Mouse (Mus musculus) thymus, adult 18-20 months (tissue): Measurements from ENCODE around the gene Mylpf.
"Not testable (repeated sequence)": the region's sequence is repeated elsewhere in the genome, so short reads cannot be mapped to it uniquely, and the experiment has no call there.

ENCODE experiments used
- DNase-seq, 2 experiments: peaks; one replicate each; pipeline ENCODE4 v3.0.0; 2022; ENCODE audit warnings: mixed read lengths in 2 of 2

The Mylpf gene

DNA sequence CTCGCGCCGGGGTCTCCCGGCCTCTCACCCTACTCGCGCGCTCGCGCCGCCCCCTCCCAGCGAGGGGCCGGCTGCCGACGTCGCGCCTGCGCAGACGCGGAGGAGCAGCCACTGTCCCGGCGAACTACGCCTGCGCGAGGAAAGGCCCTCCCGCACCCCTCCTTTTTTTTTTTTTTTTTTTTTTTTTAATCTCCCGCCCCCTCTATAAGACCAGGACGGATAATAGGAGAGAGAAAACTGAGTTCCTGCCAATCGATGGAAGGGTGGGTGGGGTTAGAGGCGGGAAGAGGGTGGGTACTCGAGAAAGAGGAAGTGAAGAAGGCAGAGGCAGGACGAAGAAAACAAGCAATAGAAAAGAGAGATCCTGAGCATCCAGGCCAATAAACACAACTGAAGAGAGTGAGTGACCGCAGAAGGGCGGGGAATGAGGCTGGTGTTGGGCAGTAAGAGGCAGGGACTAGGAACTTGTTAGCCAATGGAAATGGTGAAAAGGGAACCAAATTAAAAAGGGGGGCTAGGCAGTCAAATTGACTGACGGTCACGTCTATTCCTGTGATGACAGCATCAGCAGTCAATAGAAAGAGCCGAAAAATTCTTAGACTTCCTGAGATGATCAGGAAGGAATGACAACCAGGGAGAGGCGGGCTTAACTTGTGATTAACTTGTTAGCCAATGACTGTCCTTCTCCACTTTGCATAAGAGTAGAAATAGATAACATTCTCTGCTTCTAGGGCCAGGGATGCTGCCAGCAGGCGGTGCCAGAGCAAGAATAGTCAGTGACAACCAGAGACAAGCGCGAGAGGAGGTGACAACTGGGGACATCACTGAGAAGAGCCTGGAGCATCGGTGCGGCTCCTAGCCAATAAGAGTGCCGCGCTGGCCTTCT, at the start of gene Mylpf:
Gene Mylpf, plus strand, starts transcription at position 338 of the 886 bp plus-strand sequence.
- DNase-seq = peak; percentile 91 to 92

DNA sequence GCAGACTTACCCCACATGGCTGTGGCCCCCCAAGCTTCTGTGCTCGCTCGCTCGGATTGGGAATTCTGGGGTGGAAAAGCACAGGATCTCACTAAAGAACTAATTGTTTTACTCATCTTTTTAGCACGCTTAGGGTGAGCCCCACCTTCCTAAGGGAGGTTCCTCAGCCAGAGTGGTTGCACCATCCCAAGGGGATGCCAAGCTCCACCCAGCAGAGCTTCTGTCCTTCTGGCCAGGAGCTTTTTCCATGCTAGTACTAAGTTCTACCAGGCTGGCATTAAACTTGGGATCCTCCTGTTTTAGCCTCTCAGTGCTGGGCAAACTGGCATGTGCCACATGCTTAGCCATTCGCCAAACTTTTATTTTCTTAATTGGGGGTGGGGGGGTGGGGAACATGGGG, 46.1 kb upstream of the Mylpf start:
- DNase-seq = no peak

DNA sequence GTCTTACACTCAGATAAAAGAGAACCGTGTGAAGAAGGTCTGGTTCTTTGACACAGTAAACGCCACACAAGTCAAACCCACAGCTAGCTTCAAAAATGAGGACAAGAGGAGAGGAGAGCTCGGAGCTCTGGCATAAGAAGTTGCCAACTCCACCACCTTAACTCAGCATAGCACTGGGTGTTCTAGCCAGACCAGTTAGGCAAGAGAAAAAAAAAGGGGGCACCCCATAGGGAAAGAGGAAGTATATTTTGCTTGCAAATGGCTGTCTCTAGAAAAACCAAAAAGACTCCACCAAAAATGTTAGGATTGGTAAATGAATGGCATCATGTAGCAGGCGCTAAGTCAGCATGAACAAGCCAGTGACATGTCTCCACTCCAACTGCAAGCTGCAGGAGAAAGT, 44.7 kb upstream of the Mylpf start:
- no peak for DNase-seq

DNA sequence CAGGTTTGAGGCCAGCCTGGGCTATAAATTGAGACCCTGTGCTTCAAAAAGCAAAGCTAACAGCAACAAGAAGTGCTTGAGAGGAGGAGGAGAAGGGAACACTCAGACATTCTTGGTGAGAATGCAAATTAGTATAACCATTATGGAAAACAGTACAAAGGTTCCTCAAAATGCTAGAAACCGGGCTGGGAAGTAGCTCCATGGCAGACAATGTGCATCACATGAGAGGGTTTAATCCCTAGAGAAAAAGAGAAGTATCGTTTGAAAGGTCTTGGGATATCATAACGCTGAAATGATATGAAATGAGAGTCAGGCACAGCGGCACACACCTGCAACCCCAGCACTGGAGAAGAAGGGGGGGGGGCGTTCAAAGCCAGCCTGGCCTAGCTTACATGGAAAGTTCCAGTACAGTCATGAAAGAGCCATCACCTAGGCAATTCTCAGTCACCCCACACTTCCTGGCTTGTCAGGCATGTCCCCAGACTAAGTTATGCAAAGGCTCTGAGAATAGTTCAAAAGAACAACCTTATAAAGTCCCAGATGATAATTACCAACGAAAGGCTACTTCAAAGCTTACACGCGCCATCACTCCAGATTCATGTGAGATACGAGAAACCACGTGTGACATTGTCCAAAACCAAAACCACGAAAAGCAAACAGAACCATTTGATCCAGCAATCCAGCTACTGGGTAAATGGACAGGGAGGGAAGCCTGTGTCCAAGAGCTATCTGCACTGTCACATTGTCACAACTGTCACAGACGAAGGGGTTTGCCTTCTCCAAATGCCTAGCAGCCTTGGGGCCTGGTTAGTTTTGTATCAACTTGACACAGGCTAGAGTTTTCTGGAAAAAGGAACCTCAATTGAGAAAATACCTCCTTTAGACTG, 42.8 kb upstream of the Mylpf start:
- no peak for DNase-seq

DNA sequence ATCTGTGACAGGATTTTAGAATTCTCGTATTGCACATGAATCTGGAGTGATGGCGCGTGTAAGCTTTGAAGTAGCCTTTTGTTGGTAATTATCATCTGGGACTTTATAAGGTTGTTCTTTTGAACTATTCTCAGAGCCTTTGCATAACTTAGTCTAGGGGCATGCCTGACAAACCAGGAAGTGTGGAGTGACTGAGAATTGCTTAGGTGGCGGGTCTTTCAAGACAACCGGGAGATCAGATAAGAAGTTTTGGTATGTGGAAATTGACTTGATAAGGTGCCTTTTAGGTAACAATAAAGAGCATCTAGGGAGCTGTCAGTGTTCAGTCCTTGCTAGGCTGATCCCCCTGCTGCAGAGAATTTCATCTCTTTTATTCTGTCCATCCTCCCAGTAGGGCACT, 42.2 kb upstream of the Mylpf start:
- no peak for DNase-seq

DNA sequence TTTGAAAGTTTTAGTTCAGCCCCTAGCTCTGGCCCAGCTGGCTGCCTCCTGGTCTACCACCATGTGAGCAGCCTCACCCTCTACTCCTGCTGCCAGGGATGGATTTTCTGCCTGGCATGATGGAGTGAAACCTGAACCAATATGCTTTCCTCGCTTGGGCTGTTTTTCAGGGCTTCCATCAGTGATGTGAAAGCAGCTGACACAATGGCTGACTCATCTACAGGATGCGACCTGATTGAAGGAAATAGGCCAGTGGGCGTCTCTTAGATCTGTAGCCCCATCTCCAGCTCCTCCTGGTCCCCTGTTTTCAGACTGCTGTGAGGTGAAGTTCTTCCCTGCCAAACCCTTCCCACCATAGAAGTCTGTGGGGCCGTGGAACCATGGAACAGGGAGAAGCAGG, 31.8 kb upstream of the Mylpf start:
- no peak for DNase-seq

DNA sequence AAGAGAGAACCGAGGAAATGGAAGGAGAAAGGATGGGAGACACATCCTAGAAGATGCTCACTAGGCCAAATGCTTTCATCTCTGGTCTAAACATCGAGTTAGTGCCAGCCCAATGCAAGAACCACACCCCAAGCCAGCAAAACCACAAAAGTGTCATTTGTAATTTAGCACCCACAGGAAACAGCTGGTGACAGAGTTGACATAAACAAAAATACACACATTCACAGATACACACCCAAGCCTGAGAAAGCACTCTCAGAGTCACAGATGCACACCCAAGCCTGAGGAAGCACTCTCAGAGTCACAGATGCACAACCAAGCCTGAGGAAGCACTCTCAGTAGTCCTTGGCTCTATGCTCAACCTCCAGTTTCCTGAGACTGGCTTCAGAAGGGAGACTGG, 27.9 kb upstream of the Mylpf start:
- DNase-seq = no peak

DNA sequence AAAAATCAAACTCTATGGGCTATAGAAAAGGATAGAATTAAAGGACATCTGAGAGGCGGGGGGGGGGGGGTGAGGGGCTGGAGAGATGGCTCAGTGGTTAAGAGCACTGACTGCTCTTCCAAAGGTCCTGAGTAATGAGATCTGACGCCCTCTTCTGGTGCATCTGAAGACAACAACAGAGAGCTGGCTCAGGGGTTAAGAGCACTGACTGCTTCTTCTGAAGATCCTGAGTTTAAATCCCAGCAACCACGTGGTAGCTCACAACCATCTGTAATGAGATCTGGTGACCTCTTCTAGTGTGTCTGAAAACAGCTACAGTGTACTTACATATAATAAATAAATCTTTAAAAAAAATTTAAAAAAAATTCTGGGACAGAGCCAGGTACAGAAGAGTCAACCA, 27.0 kb upstream of the Mylpf start:
- not testable (repeated sequence) for DNase-seq

DNA sequence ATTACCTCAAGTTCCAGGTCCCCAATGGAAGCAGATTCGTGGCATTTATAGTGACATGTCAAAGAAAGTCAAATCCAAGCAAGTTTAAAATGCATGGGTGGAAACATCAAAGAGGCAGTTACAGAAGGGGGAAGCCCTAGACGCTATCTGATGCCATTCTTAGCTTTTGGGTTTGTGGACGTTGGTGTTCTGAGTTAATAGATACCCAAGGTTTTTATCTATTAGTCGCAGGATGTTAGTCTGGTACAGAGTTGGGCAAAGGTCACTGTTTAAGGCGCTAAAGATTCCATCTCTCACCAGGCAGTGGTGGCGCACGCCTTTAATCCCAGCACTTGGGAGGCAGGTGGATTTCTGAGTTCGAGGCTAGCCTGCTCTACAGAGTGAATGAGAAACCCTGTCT, 25.3 kb upstream of the Mylpf start:
- no peak for DNase-seq

DNA sequence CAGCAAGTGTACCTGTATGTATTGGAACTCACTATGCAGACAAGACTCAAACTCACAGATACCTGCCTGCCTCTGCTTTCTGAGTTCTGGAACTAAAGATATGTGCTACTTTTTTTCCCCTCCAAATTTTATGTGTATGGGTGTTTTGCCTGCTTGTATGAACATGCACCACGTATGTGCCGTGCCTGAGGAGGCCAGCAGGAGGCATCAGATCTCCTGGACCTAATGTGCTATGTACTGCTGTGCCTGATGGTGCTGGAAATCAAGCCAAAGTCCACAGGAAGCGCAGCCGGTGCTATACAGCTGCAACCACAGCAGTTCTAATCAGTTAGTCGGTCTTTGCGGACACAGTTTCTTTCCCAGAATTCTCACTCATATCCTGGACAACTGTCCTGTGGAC, 24.9 kb upstream of the Mylpf start:
- DNase-seq = no peak

DNA sequence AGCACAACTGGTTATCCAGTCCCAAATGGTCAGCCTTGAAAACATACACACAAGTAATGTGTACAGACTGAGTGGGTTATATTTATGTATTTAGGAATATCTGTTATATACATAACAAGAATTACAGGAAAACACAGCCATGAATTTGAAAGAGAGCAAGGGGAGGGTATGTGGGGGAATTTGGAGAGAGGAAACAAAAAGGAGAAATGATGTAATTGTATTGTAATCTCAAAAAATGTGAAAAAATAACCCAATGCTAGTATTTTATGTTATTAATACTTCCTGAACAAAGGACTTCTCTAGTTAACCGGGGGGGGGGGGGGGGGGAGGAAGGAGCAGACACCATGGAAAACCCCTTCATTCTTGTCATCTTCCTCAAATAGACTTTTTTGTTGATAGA, 24.0 kb upstream of the Mylpf start:
- DNase-seq = no peak

DNA sequence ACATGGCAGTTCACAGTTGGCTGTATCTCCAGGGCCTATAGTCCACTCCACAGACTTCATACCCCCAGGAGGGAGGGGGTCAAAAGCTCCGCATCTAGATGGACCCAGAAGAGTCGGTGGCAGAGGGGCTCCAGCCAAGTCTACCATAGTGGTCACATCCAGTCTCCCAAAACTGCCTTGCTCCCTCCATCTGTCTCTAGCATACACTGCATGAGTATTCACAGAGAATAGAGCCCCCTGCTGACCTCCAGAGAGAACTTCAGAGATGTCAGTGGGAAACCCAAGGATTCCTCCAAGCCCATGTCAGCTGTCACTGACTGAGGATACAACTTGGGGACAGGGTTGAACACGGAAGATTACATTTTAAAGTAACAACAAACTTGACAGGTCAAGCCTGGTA, 23.1 kb upstream of the Mylpf start:
- no peak for DNase-seq

DNA sequence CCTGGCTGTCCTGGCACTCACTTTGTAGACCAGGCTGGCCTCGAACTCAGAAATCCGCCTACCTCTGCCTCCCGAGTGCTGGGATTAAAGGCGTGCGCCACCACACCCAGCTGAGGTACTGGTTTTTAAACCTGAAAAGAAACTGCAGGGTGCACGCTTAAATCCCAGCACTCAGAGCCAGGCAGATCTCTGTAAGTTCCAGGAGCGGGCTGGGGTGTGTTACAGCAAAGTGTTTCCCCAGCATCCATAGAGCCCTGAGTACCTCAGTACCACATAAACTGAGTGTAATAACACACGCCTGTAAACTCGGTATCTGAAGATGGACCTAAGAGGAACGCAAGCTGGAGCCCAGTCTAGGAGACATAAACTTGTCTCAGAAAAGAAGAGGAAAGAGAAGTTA, 21.3 kb upstream of the Mylpf start:
- no peak for DNase-seq

DNA sequence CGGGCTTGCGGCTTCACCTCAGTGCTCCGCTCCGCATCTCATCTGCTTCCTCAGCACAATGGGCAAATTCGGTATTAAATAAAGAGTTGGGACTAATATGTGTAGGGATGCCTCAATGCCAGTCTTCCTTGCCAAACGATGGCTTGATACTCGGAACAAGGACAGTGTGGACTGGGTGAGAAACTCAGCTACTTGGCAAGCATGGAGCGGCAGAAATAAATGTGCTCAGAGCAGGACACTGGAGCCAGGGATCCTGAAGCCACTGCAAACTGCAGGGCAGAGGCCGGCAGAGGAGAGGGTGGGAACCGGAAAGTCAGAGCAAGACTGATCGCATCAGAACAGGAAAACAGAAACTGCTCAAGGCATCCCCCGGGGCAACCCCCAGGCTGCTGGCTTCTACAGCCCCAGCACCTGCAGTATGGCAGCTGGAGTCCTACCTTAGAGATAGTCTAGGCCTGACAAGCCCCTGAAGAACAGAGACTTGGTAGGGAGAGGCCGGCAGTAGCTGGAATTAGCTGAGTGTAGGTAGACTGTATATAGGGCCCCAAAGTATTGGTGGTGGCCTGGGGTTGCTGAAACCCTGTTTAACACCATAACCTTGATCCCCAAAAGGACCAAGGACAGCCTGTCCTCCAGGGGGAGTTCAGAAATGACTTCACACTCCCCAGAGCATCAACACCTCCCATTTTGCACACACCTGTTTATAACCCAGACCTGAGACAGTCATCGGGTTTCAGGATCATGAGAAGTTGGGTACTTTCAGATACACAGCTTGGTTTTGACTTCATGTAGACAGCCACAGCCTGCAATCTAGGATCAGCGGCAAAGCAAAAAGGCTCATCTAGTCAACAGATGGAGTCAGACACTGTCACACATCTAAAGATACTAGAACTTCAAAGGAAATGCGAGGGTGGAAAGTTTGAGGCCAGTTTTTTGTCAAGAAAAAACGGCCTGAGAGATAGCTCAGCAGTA, 20.1 kb upstream of the Mylpf start:
- peak in 1 of 2 experiments; percentile 53 for DNase-seq

DNA sequence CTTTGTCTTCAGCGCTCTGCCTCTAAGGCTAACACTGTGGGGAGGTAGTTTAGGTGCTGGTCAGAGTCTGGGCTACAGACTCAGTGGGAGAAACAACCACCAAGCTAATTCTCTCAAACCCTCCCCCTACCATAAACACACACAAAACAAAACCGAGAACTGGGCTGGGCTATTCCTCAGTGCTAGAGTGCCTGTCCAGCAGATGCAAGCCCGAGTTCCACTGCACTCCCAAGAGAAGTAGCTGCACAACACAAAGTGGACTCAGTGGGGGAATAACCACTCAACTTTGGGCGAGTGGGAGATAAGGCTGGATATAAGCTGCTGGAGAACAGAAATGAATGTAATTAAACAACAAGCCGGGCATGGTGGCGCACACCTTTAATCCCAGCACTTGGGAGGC, 18.0 kb upstream of the Mylpf start:
- DNase-seq = no peak

DNA sequence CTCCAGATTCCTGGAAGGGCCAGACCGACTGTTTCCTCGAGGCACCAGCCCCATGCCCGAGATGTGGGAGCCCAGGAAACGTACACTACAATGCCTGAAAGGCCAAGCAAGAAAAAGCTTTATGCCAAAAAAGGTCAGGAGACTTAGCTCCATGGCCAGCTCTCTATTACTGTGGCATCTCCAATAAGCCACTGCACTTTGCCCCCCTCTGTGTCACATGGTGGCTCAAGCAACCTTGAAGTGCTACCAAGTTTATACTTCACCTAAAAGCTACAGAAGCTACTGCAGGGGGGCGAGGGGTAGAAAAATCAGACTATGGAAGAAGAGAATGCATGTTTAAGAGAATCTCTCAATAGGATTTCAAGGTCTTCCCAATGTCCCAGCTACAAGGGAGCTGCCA, 15.7 kb upstream of the Mylpf start:
- no peak for DNase-seq

DNA sequence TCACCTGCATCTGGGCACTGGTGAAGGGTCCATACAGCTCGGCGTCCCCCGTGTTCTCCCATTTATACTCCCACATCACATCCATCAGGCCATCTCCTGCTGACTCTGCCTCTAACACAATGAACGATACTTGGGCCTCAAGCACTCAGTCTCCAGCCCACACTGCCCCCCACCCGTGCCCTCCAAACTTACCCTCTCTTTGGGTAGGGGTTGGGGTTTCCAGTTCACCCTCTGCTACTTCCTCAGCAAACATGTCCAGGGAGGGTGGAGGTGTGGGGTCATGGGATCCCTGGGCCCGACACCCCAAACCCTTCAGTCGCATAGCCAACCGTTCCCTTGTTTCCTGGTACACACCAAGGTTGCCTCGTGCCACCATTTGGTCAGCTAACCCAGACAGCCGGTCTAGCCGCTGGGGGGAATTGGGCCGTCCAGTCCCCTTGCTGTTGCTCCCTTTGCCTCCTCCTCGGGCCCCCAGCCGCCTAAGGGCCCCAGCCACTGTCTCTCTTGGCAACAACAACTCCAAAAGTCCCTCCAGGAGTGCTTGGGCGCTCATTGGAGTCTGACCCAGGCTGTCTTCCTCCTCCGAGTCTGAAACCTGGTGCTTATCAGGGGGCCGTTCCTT, 14.6 kb upstream of the Mylpf start:
- DNase-seq = no peak

DNA sequence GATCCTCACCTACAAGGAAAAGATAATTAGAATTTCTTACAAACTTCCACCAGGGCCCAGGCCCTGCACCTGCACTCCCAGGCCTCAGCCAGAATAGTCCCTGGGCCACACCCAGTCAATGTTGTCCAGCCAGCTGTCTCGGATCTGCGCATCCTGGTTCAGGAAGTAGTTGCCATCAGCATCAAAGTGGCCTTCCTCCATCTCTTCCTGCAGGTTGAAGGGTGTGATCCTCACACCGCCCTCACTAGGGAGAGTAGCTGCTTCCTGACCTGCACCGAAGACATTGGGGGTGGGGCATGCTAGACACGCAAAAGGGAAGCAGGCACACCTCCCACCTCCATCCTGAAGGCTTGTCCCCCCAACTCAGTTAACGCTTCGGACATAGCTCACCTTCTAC, 14.1 kb upstream of the Mylpf start:
- DNase-seq = no peak

DNA sequence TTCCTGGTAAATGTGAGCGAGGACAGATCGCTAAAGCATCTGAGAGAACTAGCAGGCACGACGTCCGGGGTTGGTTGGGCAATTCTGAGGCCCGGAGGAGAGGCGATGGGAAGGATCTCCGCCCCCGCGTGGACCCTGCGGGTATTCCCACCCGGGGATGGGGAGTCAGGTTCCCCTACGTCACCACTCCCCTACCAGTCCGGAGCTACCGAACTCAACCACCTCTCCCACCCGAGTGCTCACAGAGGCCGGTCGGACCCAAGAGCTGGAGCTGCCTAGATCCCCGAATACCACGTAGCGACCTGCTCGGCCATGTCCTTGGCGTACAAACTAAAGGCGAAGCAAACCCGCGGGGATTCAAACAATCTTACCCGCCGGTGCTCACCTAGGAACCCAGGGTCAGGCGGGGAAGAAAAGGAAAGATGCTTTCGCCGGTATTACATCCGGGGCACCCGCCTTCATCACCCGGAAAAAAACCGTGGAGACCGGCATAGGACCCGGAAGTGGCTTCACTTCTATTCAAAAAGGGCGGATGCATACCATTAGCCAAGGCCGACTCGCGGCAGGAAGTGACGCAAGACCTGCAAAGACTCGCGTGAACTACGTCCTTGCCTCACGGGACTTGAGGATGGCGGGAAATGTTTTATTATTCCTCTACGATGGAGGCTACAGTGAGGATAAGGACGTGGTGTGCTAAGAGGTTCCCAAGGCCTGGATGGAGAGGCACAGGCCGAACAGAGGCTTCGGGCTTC, 13.0 kb upstream of the Mylpf start, which contains the start of gene Cd2bp2:
Gene Cd2bp2, minus strand, starts transcription at position 507 of the 752 bp plus-strand sequence.
- DNase-seq = peak; percentile 89 to 95

DNA sequence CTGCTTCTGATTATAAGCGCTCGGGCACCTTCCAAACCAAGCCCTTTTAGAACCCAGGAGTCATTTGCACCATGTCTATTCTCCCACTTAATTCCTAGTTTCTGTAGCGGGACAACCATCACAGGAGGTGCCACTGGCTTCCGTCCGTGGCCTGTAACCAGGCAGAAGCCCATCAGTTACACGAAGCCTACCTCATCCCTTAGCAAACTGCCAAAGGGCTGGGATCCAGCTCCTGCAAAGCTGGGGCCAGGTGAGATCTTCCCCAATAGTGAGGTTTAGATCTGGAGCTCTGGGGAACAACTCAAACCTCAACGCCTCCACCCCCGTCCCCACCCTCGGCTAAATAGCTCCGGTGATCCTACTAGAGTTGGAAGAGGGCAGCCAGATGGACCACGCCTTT, 12.2 kb upstream of the Mylpf start:
- DNase-seq = no peak

DNA sequence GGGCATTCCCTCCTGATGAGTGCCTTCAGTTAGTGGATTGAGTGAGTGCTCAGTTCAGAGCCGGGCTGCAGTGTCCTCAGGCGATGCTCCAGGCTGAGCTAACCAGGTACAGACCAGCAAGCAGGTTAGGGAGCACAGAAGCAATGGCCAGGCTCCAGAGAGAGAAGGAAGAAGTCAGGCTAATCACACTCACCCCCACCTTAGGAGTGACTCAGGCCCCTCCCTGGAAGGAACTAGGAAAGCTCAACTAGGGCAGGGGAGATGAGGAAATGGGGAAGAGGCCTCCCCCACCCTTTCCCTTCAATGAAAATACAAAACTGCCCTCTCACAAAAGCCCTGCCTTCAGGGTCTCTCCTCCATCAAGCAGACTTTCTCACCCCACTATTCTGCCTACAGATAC, 2.1 kb upstream of the Mylpf start:
- DNase-seq = no peak
